Mouse (Mus musculus) bone marrow, adult 2 months (tissue): Measurements from ENCODE around the gene Grin2c.

Experiments
- CTCF ChIP-seq: fragments of 200-500 bp; IDR thresholded peaks from 2 replicates; pipeline ENCODE4 v1.5.1; 2011; ENCODE audit warnings: low read length, control low read depth; ENCODE audit not compliant: control insufficient read depth, insufficient read depth
- POLR2A ChIP-seq: fragments of 200-500 bp; IDR thresholded peaks from 2 replicates; pipeline ENCODE4 v1.6.1; 2011; ENCODE audit warnings: low read depth, mild to moderate bottlenecking, control low read depth, low read length, borderline replicate concordance; ENCODE audit not compliant: control insufficient read depth

DNA sequence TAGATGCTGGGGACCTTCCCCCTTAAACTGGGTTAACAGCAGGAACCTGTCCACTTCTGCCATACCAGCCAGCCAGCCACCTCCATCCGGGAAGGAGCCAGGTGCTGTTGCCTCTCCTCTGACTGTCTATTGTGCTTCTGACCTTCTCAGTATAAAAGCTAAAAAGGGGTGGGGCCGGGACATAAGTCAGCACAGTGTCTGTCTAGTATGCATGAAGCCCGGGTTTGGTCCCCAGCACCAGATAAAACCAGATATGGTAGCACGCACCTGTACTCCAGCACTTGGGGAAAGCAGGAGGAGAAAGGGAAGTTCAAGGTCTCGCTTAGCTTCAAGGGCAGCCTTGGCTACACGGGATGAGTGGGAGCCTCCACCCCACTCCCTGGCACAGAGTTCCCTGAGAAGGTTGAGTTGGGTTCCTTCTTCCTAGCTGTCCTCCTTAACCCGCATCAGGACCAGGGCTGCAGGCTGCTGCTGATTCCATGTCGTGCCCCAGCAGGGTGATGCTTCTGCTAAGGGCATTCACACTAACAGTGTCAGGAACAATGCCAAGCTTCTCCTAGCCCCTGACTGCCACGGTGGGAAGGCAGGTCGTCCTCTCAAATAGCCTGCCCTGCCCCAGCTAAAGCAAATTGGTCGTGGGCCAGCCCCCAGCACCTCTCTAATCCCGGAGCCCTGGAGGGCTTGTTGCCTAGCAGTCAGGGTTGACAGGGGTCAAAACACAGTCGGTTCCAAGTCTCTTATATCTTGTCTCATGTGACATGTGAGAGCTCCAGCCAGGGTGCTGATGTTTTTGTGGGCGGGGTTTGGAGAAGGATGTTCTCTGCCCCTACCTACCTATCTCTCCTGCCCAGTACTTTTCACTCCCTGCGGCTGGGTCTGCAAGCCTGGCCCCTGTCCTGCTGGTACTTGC, 37.8 kb downstream of the Grin2c start:
- TF ChIP-seq CTCF (no peak), POLR2A (no peak)
